Mouse (Mus musculus) stomach, embryonic 16.5 days (tissue): ENCODE results near the gene Zfp661. TPM values are rescaled to one million over a fixed set of nuclear protein-coding genes. Genes with fewer than 3 reads are reported as not detected.

Experiments
- ATAC-seq: fragments of 200-750 bp; cut with Nextera tagmentation; 2 replicates; pipeline ENCODE4 v1.8.0; 2017; ENCODE audit warnings: moderate number of reproducible peaks, moderate TSS enrichment; ENCODE audit not compliant: insufficient read depth, low FRiP score
- H3K27ac ChIP-seq: fragments of 300-500 bp; sonication (generic); 2 replicates; pipeline ENCODE4 v1.5.1; 2014; ENCODE audit warnings: low read length
- H3K27me3 ChIP-seq: fragments of 300-500 bp; sonication (generic); 2 replicates; pipeline ENCODE4 v1.6.1; 2014; ENCODE audit warnings: low read length, control low read depth, mixed read lengths; ENCODE audit not compliant: control insufficient read depth, insufficient read depth
- H3K36me3 ChIP-seq: fragments of 300-500 bp; sonication (generic); 2 replicates; pipeline ENCODE4 v1.6.1; 2014; ENCODE audit warnings: low read length; ENCODE audit not compliant: control insufficient read depth, insufficient read depth
- H3K4me1 ChIP-seq: fragments of 300-500 bp; sonication (generic); 2 replicates; pipeline ENCODE4 v1.6.1; 2014; ENCODE audit warnings: low read length, control low read depth, mixed read lengths; ENCODE audit not compliant: control insufficient read depth, insufficient read depth
- H3K4me2 ChIP-seq: fragments of 300-500 bp; sonication (generic); 2 replicates; pipeline ENCODE4 v1.6.1; 2014; ENCODE audit warnings: low read depth, low read length, mixed read lengths
- H3K4me3 ChIP-seq: fragments of 300-500 bp; sonication (generic); replicated peaks from 2 replicates; pipeline ENCODE4 v1.5.1; 2014; ENCODE audit warnings: mild to moderate bottlenecking, low read length
- H3K9ac ChIP-seq: fragments of 300-500 bp; sonication (generic); 2 replicates; pipeline ENCODE4 v1.6.1; 2014; ENCODE audit warnings: low read length
- H3K9me3 ChIP-seq: fragments of 300-500 bp; sonication (generic); replicated peaks from 2 replicates; pipeline ENCODE4 v1.6.1; 2016; ENCODE audit warnings: low read length, control low read depth; ENCODE audit not compliant: control insufficient read depth
- WGBS: fragments of 180-500 bp; shearing (Covaris S2); extraction: QIAGEN DNeasy Blood & Tissue Kit; methylation state at CpG from one replicate; pipeline ENCODE4 v1.1.7; 2014; 5-methylcytosine and 5-hydroxymethylcytosine counted together
- polyA plus RNA-seq: library from polyadenylated mRNA; unstranded; fragments of >200 nt; fragmentation: Nextera tagmentation; extraction: Ambion mirVana; gene quantifications from 2 replicates; pipeline ENCODE4 v1.2.1, GENCODE M21; 2015

Gene Zfp661
- polyA plus RNA-seq, 1 experiment from 2014 or later, result 4.7 TPM

GRCm38 (mm10) chr2:127587514-127587844 lies 585 bp upstream of the Zfp661 start:
- H3K4me1 ChIP-seq, result peaks cover 15% of the 10 kb centered on the region
- H3K9ac ChIP-seq, result peak overlapping the region; percentile 95
- H3K4me3 ChIP-seq, result peak overlapping the region; percentile 98
- peak overlapping the region; percentile 93 for H3K27ac ChIP-seq
- no peak for ATAC-seq
- no peaks in the 10 kb centered on the region; the same call in 1 of the 2 replicates for H3K36me3 ChIP-seq
- no peaks in the 10 kb centered on the region for H3K27me3 ChIP-seq
- no peaks in the 10 kb centered on the region for H3K9me3 ChIP-seq
- H3K4me2 ChIP-seq, result peak overlapping the region; percentile 59
- WGBS, result under 1% methylated on average over 22 of the region's 22 CpGs

DNA sequence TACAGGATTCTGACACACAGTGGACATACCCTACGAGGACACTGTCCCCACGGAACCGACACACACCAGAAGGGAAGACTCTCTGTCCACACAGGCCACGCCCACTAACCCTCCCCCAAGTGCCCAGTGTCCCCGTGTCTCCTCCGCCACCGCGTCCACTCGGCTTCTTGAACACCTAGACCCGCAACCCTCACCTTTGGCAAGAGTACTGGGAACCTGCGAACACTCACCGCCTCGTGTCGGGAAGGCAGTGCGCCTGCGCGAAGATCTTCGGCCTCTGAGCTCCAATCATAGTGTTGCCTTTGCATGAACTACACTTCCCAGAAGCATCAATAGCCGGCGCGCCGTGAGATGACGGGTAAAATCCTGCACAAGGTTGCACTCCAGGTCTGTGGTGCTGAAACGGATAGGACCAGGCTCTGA lies 2.4 kb downstream of the Zfp661 start:
- Histone ChIP-seq H3K27ac (no peak overlapping the region), H3K4me2 (peak overlapping the region; percentile 71), H3K27me3 (no peaks in the 10 kb centered on the region), H3K9ac (peak overlapping the region; percentile 74), H3K36me3 (no peaks in the 10 kb centered on the region), H3K9me3 (no peaks in the 10 kb centered on the region), H3K4me3 (peak overlapping the region; percentile 69), H3K4me1 (peaks cover 12% of the 10 kb centered on the region)
- ATAC-seq, result peak; percentile 83
- WGBS, result under 1% methylated on average over 24 of the region's 24 CpGs

DNA sequence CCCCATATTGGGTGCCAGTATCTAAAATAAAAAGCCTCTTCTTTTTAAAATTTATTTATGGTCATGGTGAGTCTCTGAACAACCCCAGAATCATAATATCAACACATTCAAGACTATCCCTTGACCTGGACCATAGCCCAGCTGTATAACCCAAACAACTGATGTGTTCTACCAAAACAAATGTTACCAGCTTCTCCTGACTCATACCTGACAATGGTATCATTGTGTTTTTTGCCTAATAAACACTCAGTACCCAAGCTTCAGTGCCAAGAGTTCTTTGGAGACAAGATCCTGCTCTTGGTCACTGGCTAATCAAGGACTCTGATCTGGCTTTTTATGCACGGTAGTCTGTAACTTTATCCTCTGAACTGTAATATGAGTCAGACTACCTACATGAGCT lies 13.6 kb downstream of the Zfp661 start:
- no peak for ATAC-seq
- no peaks in the 10 kb centered on the region for H3K27me3 ChIP-seq
- H3K4me3 ChIP-seq, result no peak overlapping the region
- 0 out of 2 replicates have a peak, but pooled peaks cover 2% of the 10 kb centered on the region for H3K36me3 ChIP-seq
- no peak overlapping the region for H3K27ac ChIP-seq
- no peaks in the 10 kb centered on the region for H3K4me1 ChIP-seq
- H3K9me3 ChIP-seq, result no peaks in the 10 kb centered on the region
- WGBS, result 59% methylated on average over 1 of the region's 1 CpGs
- H3K4me2 ChIP-seq, result no peak overlapping the region
- no peak overlapping the region for H3K9ac ChIP-seq

GRCm38 (mm10) chr2:127559070-127559966 lies 27.6 kb downstream of the Zfp661 start:
- H3K9ac ChIP-seq, result 0 out of 2 replicates have a peak overlapping the region, but pooled peaks have one; percentile 22
- H3K27ac ChIP-seq, result no peak overlapping the region
- peak; percentile 93 for ATAC-seq
- peak overlapping the region; percentile 13; the same call in 1 of the 2 replicates for H3K4me3 ChIP-seq
- H3K4me1 ChIP-seq, result no peaks in the 10 kb centered on the region
- H3K36me3 ChIP-seq, result no peaks in the 10 kb centered on the region
- H3K9me3 ChIP-seq, result no peaks in the 10 kb centered on the region
- H3K27me3 ChIP-seq, result no peaks in the 10 kb centered on the region
- WGBS, result 14% methylated on average over 18 of the region's 18 CpGs
- H3K4me2 ChIP-seq, result peak overlapping the region; percentile 20; the same call in 1 of the 2 replicates

GRCm38 (mm10) chr2:127551078-127551477 lies 35.8 kb downstream of the Zfp661 start:
- Histone ChIP-seq H3K36me3 (no peaks in the 10 kb centered on the region), H3K27ac (no peak overlapping the region), H3K4me2 (no peak overlapping the region), H3K27me3 (no peaks in the 10 kb centered on the region), H3K9me3 (no peaks in the 10 kb centered on the region), H3K4me1 (no peaks in the 10 kb centered on the region), H3K4me3 (no peak overlapping the region), H3K9ac (no peak overlapping the region)
- ATAC-seq, result no peak; the same call in 1 of the 2 replicates
- WGBS, result 57% methylated on average over 5 of the region's 5 CpGs

- no peak overlapping the region for H3K4me3 ChIP-seq
- no peaks in the 10 kb centered on the region for H3K27me3 ChIP-seq
- no peak overlapping the region for H3K9ac ChIP-seq
- 66% methylated on average over 1 of the region's 1 CpGs for WGBS
- no peaks in the 10 kb centered on the region for H3K9me3 ChIP-seq
- no peaks in the 10 kb centered on the region for H3K4me1 ChIP-seq
- H3K27ac ChIP-seq, result no peak overlapping the region
- ATAC-seq, result no peak
- H3K4me2 ChIP-seq, result no peak overlapping the region
- H3K36me3 ChIP-seq, result no peaks in the 10 kb centered on the region
Measured at GRCm38 (mm10) chr2:127550446-127550845, 36.4 kb downstream of the Zfp661 start.

DNA sequence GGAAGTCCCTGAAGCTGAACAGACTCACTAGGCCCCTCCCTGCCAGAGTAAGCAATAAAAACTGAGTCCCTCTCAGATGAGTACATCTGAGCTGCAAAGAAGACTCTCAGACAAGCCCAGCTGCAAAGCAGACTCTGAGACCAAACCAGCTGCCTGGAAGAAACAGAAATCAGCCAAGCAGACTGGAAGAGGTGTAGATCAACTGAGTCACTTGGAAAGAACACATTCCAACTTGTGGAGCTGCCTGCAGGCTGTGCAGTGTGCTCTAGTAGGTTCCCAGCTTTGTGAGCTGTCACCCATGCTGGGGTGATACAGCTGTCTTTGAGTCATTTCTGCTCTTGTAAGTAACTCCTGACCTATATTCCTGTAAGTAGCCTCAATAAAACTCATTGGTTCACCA lies 37.2 kb downstream of the Zfp661 start:
- Histone ChIP-seq H3K9ac (no peak overlapping the region), H3K36me3 (no peaks in the 10 kb centered on the region), H3K4me3 (no peak overlapping the region), H3K9me3 (no peaks in the 10 kb centered on the region), H3K4me1 (no peaks in the 10 kb centered on the region), H3K27me3 (no peaks in the 10 kb centered on the region), H3K4me2 (no peak overlapping the region), H3K27ac (no peak overlapping the region)
- ATAC-seq, result no peak

GRCm38 (mm10) chr2:127548342-127549074 lies 38.4 kb downstream of the Zfp661 start:
- no peak for ATAC-seq
- no peaks in the 10 kb centered on the region for H3K4me1 ChIP-seq
- no peaks in the 10 kb centered on the region for H3K9me3 ChIP-seq
- no peak overlapping the region for H3K9ac ChIP-seq
- H3K36me3 ChIP-seq, result no peaks in the 10 kb centered on the region
- 69% methylated on average over 5 of the region's 5 CpGs for WGBS
- H3K4me2 ChIP-seq, result no peak overlapping the region
- H3K27ac ChIP-seq, result no peak overlapping the region
- H3K4me3 ChIP-seq, result no peak overlapping the region
- no peaks in the 10 kb centered on the region for H3K27me3 ChIP-seq

GRCm38 (mm10) chr2:127541697-127542096 lies 45.2 kb downstream of the Zfp661 start:
- Histone ChIP-seq H3K9me3 (no peaks in the 10 kb centered on the region), H3K27ac (peak overlapping the region; percentile 44; the same call in 1 of the 2 replicates), H3K27me3 (peaks cover 30% of the 10 kb centered on the region), H3K4me1 (no peaks in the 10 kb centered on the region), H3K36me3 (no peaks in the 10 kb centered on the region), H3K9ac (no peak overlapping the region), H3K4me2 (peak overlapping the region; percentile 52), H3K4me3 (no peak overlapping the region)
- ATAC-seq, result no peak
- WGBS, result 73% methylated on average over 2 of the region's 2 CpGs
